Mouse (Mus musculus) layer of hippocampus, adult 9-10 months (tissue): ENCODE measurements at regions not wholly inside any gene's neighbourhood (a gene's known extent, or its start where the extent isn't known, plus 50 kb on each side); places are given as distances from the start of the nearest gene placed in this dataset.

Experiments
- DNase-seq: peaks from one replicate; pipeline ENCODE4 v3.0.0; 2022; ENCODE audit warnings: low spot score

GRCm38 (mm10) chr13:31408439-31409122, 147.4 kb upstream of the Foxq1 start:
- no peak for DNase-seq

- no peak for DNase-seq
These were observed 146.8 kb upstream of the Foxq1 start for GRCm38 (mm10) chr13:31409123-31409513.

- no peak for DNase-seq
These were observed 134.4 kb upstream of the Foxq1 start for GRCm38 (mm10) chr13:31421556-31421955.

- no peak for DNase-seq
These were observed 132.3 kb upstream of the Foxq1 start for GRCm38 (mm10) chr13:31423599-31423998.

GRCm38 (mm10) chr13:31425825-31426500, 130.0 kb upstream of the Foxq1 start:
- no peak for DNase-seq

GRCm38 (mm10) chr13:31436434-31436833, 119.5 kb upstream of the Foxq1 start:
- DNase-seq, result no peak

- no peak for DNase-seq
These were observed 115.9 kb upstream of the Foxq1 start for GRCm38 (mm10) chr13:31439761-31440627.

- no peak for DNase-seq
These were observed 97.1 kb upstream of the Foxq1 start for GRCm38 (mm10) chr13:31458883-31459282.

GRCm38 (mm10) chr13:31465141-31465540, 90.8 kb upstream of the Foxq1 start:
- no peak for DNase-seq

- DNase-seq, result no peak
These were observed 90.2 kb upstream of the Foxq1 start for GRCm38 (mm10) chr13:31465711-31466110.

GRCm38 (mm10) chr13:31468131-31468530, 87.8 kb upstream of the Foxq1 start:
- no peak for DNase-seq

- DNase-seq, result no peak
These were observed 87.0 kb upstream of the Foxq1 start for GRCm38 (mm10) chr13:31468983-31469382.

GRCm38 (mm10) chr13:31472366-31472765, 83.6 kb upstream of the Foxq1 start:
- DNase-seq, result peak; percentile 55

- no peak for DNase-seq
These were observed 83.1 kb upstream of the Foxq1 start for GRCm38 (mm10) chr13:31472804-31473203.

GRCm38 (mm10) chr13:31473275-31473674, 82.7 kb upstream of the Foxq1 start:
- DNase-seq, result no peak

GRCm38 (mm10) chr13:31475845-31476244, 80.1 kb upstream of the Foxq1 start:
- no peak for DNase-seq

GRCm38 (mm10) chr13:31477171-31477867, 78.6 kb upstream of the Foxq1 start:
- no peak for DNase-seq

GRCm38 (mm10) chr13:31481105-31481844, 74.7 kb upstream of the Foxq1 start:
- DNase-seq, result no peak

GRCm38 (mm10) chr13:31486373-31486772, 69.6 kb upstream of the Foxq1 start:
- DNase-seq, result no peak

- DNase-seq, result no peak
These were observed 67.7 kb upstream of the Foxq1 start for GRCm38 (mm10) chr13:31488186-31488585.

- DNase-seq, result no peak
These were observed 52.7 kb upstream of the Foxq1 start for GRCm38 (mm10) chr13:31503191-31503590.
